ENCODE assay signal across 16 mouse cellular contexts in genomic region chr3:144614277-144614676, GRCm38 (mm10).
"Had no signal": no experiment of that assay in that cellular context is flagged by ENCODE, and none has a peak within 500 bp of the region (broad histone marks: within the 10 kb centered on the region; RNA-seq: fewer than 3 reads in every experiment).

No protein-coding gene starts in this region.

- H3K4me3 ChIP-seq: left cerebral cortex, adult 2 months; limb, embryonic 12.5 days; liver, embryonic 12.5 days; liver, embryonic 15.5 days; lung, embryonic 15.5 days; midbrain, embryonic 13.5 days had no signal

- DNase-seq: layer of hippocampus, postnatal 36 days; liver; lung, adult 18-20 months; lung, postnatal 14 days; thymus, adult 2 months; thymus, postnatal 14 days; thymus, postnatal 4 days had no signal

- ATAC-seq: hindbrain, embryonic 16.5 days; intestine, postnatal 0 days; liver, embryonic 12.5 days; midbrain, embryonic 13.5 days had no signal

- H3K4me2 ChIP-seq: limb, embryonic 12.5 days; liver, embryonic 12.5 days; liver, embryonic 15.5 days; lung, embryonic 15.5 days; midbrain, embryonic 13.5 days had no signal

- H3K36me3 ChIP-seq: limb, embryonic 12.5 days; liver, embryonic 12.5 days; liver, embryonic 15.5 days; lung, embryonic 15.5 days; midbrain, embryonic 13.5 days had no signal

- H3K27me3 ChIP-seq: limb, embryonic 12.5 days; liver, embryonic 12.5 days; liver, embryonic 15.5 days; lung, embryonic 15.5 days; midbrain, embryonic 13.5 days had no signal

- H3K9me3 ChIP-seq: liver, embryonic 15.5 days; lung, embryonic 15.5 days; midbrain, embryonic 13.5 days had no signal

- H3K27ac ChIP-seq: left cerebral cortex, adult 2 months; limb, embryonic 12.5 days; liver, embryonic 12.5 days; liver, embryonic 15.5 days; lung, embryonic 15.5 days; macrophage; midbrain, embryonic 13.5 days had no signal

- H3K9ac ChIP-seq: limb, embryonic 12.5 days; liver, embryonic 12.5 days; liver, embryonic 15.5 days; lung, embryonic 15.5 days; midbrain, embryonic 13.5 days had no signal
